Mouse (Mus musculus) retina, adult 2 months (tissue): ENCODE data around the gene Slc47a2.

ENCODE experiments used
- DNase-seq: peaks from one replicate; pipeline ENCODE4 v3.0.0-alpha.2; 2012; ENCODE audit warnings: low read depth, low spot score

Slc47a2 gene

DNA sequence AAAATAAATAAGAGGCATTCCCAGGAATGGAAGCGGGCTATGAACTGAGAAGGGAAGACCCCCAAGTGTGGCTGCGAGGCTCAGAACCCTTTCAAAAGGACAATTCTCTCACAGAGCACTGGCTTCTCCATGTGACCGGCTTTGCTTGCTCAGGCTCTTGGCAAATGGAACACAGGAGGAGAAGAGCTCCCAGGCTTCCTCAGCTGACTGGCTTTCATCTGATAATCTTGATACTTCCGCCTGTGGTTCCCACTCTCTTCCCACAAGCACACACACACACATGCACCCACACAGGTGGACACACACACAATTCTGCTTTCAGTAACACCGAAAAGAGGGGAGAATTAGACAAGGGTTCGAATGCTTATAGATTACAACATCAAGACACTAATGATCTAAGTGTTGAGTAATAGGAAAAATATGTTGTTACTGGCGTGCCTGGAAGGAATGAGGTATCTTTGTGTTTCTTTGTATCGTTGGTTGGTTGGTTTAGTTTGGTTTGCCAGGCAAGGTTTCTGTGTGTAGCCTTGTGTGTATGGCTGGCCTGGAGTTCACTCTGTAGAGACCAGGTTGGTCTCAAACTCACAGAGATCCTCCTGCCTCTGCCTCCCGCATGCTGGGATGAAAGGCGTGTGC, 59.1 kb downstream of the Slc47a2 start:
- DNase-seq: no peak

DNA sequence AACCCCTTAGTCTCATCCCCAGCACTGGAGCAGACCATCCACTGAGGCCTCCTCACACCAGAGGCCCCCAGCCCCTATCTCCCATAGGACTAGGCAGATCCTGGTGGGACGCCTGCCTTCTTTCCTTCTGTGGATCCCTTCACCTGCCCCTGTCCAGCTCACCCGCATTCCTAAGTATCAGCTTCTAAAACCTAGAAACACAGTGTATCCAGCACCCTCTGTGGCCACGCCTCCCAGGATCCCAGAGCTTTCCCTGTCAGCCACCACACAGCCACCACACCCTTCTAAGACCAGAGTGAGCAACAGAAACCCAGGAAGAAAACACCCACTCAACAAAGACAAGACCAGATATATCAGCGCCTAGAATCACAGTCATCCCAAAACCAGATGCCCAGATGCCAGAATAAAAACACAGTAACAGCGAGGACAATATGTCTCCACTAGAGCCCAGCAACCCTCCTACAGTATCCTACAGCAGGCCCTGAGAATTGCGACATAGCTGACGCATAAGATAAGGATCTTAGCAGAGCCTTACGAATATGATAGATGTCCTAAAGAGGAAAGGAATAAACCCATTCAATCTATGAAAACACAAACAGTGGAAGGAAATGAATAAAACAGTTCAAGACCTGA, 64.1 kb downstream of the Slc47a2 start:
- DNase-seq: no peak

DNA sequence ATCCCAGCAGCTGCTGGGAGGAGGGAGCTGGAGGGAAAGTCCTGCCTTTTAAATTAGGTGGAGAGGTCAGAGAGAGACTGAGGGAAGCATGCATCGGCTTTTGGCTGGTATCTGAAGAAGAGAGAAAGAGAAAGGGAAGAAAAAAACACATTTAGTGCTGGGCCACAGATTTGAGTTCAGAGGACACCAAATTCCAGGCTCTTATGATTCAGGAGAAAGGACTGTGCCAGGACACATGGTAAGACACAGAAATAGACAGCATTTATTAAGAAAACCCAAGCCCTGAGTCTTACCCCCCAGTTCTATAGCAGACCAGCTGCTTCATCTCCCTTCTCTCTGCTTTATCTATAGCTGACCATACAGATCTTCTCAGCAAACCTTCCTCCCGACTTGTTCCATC, 64.7 kb downstream of the Slc47a2 start:
- DNase-seq: no peak

DNA sequence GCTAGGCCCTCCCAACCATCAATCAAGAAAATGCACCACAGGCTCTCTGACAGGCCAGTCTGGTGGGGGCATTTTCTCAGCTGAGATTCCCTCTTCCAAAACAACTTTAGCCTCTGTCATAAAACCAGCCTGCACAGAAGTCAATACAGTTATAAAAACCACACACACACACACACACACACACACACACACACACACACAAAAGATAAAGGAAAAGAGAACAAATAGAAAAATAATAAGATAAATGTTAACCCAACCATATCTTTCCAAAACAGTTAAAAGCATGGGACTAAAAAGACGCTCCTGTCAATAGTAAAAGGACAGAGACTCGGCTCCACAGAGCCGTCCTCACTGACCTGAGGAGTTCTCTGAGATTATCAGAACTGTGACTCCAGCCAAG, 66.2 kb downstream of the Slc47a2 start:
- DNase-seq: no peak

DNA sequence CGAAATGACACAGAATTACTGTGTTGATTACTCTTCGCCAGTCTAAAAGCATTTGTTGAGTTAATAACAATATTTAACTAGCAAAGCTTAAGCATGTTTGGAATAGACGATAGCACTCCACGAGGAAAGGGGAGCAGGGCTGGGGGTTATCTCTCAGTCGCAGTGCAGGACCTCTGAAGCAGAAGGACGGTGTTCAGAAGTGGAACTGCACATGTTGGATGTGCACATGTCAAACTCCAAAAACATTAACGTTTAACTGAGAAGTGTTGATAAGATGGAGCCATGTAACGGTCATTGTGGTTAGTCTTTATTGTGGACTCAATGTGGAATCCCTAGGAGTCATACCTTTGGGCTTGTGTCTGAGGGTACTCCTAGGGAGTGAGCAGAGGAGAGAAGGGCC, 67.6 kb downstream of the Slc47a2 start:
- no peak for DNase-seq

DNA sequence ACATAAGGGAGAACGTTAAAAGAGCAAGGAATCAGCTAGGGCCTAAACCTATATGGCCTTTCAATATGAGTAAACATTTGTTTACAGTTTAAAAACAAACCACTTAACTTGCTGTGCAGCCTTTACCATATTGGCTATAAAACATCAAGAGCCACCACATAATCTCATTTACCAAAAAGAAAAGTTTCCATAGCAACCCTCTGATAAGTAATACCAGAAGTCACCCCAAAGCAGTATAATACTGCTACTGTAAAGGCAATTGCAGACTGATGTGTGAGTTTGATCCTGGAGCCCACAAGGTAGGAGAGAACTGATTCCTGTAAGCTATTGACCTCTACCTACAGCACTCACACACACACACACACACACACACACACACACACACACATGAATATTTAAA, 68.2 kb downstream of the Slc47a2 start:
- no peak for DNase-seq

DNA sequence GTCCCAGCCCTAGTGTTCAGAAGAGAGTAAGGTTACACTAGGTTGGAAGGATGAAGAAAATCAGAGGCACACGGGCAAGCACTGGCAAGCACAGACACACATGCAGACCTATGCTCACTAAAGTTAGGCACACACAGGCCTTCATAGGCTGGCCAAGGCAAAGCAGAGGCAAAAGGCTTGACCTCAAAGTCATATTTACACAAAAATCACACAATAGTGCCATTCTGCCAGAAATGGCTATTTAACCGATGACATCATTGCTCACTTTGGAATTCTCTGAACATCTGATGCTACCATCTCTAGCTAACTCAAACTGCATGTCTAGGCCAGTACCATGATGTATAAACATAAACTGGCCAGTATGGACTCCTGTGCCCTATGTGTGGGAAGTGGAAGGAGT, 68.7 kb downstream of the Slc47a2 start:
- no peak for DNase-seq

DNA sequence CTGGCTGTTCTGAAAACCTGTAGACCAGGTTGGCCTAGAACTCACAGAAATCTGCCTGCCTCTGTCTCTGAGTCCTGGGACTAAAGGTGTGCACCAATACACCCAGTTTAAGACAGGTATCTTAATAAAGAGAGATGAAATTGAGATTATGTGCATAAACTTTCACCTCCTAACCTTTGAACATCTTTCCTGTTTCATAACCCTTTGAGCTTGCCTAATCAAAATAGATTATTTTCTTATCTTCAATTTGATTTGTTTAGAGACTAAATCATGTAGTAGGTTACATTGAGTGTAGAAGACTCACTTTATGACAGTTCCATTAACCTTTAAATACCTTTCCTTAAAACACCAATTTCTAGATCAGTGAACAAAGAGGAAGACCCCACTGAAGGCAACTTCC, 71.0 kb downstream of the Slc47a2 start:
- no peak for DNase-seq

DNA sequence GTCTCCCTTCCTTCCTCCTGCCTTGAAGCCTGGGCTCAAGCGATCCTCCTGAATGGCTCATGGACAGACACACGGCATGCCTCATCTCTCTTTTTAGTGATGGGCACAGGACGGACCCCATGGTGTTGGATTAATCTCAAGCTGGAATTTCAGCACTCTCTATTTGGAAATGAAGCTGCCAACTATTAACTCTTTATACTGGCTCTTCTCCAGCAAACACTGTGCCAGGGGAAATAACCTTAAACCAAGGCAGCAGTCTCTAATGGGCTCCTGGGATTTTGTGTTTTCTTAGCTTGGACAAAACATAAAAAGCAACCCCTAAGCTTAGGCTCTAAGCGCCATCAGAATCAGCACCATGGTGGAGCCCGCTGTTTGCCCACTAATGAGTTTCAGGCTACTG, 72.3 kb downstream of the Slc47a2 start:
- DNase-seq: no peak

DNA sequence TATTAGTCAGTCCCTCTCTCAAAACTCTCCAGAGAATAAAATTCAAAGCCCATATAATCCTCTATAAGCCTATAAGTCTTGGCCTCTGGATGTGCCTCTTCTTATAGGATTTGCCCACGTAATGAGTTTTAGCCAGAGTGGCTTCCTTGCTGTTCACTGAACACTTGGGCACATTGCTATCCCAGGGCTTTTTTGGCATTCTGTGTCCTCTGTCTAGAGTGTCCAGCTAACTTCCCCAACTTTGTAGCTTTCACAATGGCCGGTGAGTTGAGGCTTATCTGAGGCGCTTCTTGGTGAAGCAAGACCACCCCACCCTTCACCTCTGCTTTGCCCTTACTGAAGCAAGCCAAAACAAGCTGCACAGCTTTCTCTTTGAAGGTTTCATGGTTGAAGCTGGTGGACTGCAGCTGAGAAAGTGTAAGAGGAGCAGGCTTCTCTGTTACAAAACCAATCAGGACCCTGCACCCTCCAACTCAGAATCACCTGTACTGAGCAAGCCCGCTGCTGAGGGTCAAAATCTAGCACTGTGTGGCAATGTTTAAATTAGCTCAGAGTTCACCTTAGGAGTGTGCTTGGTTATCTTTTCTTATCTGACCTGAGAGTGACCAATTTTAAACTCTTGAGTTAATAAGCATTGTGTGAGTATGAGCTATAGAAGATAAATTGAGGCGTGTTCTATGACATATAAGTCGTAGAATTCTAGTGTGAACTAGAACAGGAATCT, 73.9 kb downstream of the Slc47a2 start:
- DNase-seq: peak; percentile 57

DNA sequence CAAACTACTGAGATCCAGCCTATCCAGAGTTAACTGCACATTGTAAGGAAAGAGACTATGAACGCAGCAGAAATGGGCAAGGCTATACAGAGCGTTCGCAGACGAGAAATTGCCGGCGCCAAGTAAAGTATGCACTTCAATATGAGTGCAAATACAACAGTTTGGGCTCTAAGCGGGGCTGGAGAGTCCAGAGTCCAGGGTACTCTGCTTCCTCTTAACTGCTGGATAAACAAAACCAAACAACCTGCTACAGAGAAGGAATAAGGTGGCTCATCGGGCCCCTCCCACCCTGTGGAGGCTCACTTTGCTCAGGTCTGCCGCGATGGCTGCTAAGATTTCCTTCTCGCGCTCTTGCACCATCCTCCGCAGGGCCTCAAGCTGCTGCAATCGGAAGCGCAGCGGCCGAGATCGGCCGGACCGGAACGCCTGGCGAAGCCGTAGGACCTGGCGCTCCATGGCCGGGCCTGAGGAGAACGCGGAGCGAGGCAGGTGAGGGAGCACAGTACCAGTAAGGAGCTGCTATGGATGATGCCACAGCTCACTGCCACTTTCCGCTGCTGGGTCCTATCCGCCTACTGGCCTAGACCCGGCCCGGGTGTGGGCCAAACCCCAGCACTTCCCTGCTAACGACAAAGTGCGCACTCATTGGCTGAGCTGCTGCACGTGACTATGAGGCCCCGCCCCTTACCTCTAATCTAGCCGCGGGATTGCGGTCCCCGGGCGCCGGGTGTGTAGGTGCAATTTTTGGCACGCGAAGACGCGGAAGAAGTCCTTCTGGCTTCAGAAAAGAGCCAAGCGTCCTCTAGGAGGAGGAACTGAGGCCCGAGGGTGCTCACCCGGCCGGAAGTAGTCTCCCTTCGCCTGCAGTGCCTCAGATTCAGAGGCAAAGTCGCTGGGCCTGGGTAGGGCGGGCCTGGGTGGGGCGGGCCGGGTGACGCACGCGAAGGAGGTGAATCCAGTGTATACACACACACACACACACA, 75.8 kb downstream of the Slc47a2 start, which contains the start of gene Aldh3a2:
Aldh3a2 (minus strand) TSS at position 914 of the 983 bp plus-strand sequence.
- peak; percentile 85 for DNase-seq

DNA sequence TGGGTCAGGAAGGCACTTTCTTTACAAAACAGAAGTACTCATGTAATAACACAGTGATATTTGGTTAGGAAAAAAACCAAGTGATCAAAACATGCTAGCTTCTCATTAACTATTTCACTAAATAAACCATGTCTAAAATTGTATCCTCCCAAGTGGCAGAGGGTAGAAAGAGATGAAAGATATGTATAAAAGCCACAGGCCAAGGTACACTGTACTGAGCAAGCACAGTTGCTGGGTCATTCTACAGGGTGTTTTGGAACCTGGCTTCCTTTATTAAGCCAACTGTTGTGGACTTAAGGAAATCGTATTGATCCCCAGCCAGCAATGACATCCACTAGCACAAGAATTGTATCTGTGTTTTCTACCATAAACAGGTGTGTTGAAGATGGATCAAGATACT, 78.8 kb downstream of the Slc47a2 start:
- no peak for DNase-seq

DNA sequence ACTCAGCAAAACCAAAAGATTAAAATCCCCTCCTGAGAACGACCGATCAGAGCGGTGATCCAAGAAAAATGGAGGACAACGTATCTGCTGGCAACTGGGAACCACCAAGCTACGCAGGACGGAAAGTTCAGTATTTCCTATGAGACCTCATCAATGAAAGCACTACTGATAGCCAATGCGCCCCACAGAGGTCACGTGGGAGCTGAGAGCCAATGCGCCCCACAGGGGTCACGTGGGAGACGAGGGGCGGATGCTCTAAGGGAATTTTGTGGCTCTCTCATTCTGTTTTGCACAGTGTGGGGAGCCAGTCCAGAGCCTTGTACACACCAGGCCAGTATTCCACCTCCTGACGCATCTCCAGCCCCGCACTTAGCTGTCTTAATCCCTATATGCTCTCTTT, 80.1 kb downstream of the Slc47a2 start:
- DNase-seq: no peak

DNA sequence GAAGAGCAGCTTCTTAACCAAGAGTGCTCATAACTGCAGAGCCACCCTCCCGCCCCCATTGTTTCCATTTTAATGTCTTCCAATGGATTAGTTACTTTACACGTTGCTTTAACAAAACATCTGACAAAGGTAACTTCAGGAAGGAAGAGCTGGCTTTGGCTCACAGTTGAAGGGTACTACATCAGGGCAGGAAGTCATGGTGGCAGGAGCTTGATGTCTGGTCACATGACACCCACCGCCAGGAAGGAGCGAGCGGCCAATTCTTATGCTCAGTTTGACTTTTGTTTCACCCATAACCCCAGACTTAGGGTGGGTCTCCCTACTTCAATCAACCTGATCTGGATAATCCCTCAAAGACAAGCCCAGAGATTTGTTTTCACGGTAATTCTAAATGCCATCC, 83.6 kb downstream of the Slc47a2 start:
- no peak for DNase-seq

DNA sequence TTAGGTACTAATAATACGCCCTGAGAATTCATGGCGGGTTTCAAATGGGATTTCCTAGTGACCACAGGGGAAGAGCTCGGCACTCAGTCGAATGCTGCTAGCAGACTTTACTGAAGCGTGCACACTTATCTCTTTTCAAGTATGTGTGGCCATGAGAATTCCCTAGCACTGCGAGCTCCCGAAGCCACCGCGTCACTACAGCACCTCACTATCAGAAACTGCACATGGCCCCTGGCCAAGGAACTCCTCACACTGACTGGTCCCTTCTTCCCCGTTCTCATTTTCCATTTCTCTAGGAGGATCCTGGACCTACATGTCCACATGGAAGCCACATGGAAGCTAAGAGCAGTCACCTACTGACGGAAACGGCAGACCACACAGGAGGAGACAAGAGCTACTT, 89.9 kb downstream of the Slc47a2 start:
- no peak for DNase-seq

DNA sequence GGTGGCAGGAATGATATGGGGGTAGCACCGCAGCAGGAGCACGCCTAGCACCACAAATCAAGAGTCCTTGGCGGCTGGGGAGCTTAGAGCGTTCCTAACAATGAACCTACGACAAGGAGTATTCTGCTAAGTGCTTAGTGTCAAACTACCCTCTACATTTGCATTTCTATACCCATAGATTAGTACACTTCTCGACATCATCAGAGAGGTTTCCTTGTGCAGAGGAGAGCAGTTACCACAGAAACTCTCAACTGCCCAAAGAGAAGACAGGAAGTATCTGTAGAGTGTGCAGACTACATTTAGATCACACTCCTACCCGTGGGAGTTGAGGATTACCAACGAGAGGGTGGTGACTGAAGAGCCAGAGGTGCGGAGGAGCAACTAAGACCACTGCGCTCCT, 90.9 kb downstream of the Slc47a2 start:
- DNase-seq: no peak
